In genomic region chr6:108512097-108512496, GRCm38 (mm10) we compare ENCODE assay signal across 28 mouse cellular contexts.
DNase-seq lines count a peak whose midpoint lies in the region; ATAC-seq and TF ChIP-seq lines count a peak whose summit lies in the region.
"Had no signal": no experiment of that assay in that cellular context is flagged by ENCODE, and none has a peak within 500 bp of the region (broad histone marks: within the 10 kb centered on the region; RNA-seq: fewer than 3 reads in every experiment).

No protein-coding gene starts in this region.

- no peak overlapping the region for H3K4me3 ChIP-seq in kidney, embryonic 15.5 days (replicated peaks)
- no peak overlapping the region for H3K4me3 ChIP-seq in midbrain, embryonic 11.5 days (ENCODE audit: low read depth, low read length)
- H3K4me3 ChIP-seq in midbrain, embryonic 15.5 days, result no peak overlapping the region
- no peak overlapping the region for H3K4me3 ChIP-seq in thymus, adult 2 months (ENCODE audit: control insufficient read depth, insufficient read depth, low read length)
- H3K4me3 ChIP-seq: embryonic facial prominence, embryonic 10.5 days; embryonic facial prominence, embryonic 13.5 days; erythroblast, embryonic 14.5 days; forebrain, embryonic 12.5 days; forebrain, embryonic 15.5 days; hindbrain, embryonic 12.5 days; hindbrain, embryonic 15.5 days had no signal

- H3K27me3 ChIP-seq in kidney, embryonic 15.5 days, result no peaks in the 10 kb centered on the region
- H3K27me3 ChIP-seq in midbrain, embryonic 11.5 days (ENCODE audit: control insufficient read depth, insufficient read depth, low read length), result no peaks in the 10 kb centered on the region
- no peaks in the 10 kb centered on the region for H3K27me3 ChIP-seq in midbrain, embryonic 15.5 days (replicated peaks)
- no peaks in the 10 kb centered on the region for H3K27me3 ChIP-seq in thymus, adult 2 months (ENCODE audit: control insufficient read depth, insufficient read depth, low read length)
- H3K27me3 ChIP-seq: CH12.LX; embryonic facial prominence, embryonic 13.5 days; forebrain, embryonic 12.5 days; forebrain, embryonic 15.5 days; hindbrain, embryonic 12.5 days; hindbrain, embryonic 15.5 days; Patski had no signal

- H3K9me3 ChIP-seq in kidney, embryonic 15.5 days (replicated peaks), result no peaks in the 10 kb centered on the region
- no peaks in the 10 kb centered on the region for H3K9me3 ChIP-seq in midbrain, embryonic 11.5 days (ENCODE audit: control insufficient read depth, low read length)
- H3K9me3 ChIP-seq in midbrain, embryonic 15.5 days, result no peaks in the 10 kb centered on the region
- H3K9me3 ChIP-seq: embryonic facial prominence, embryonic 10.5 days; embryonic facial prominence, embryonic 13.5 days; forebrain, embryonic 12.5 days; forebrain, embryonic 15.5 days; G1E; hindbrain, embryonic 12.5 days; hindbrain, embryonic 15.5 days had no signal

- H3K4me1 ChIP-seq in kidney, embryonic 15.5 days, result peaks cover 16% of the 10 kb centered on the region
- H3K4me1 ChIP-seq in midbrain, embryonic 11.5 days (ENCODE audit: control insufficient read depth, insufficient read depth, low read length), result no peaks in the 10 kb centered on the region
- no peaks in the 10 kb centered on the region for H3K4me1 ChIP-seq in midbrain, embryonic 15.5 days
- no peaks in the 10 kb centered on the region; the same call in 1 of the 2 replicates for H3K4me1 ChIP-seq in thymus, adult 2 months (replicated peaks; ENCODE audit: control insufficient read depth, insufficient read depth, low read length)
- H3K4me1 ChIP-seq: embryonic facial prominence, embryonic 13.5 days; forebrain, embryonic 12.5 days; hindbrain, embryonic 12.5 days; hindbrain, embryonic 15.5 days had no signal

- H3K4me2 ChIP-seq in kidney, embryonic 15.5 days, result no peak overlapping the region
- no peak overlapping the region for H3K4me2 ChIP-seq in midbrain, embryonic 11.5 days
- no peak overlapping the region for H3K4me2 ChIP-seq in midbrain, embryonic 15.5 days
- H3K4me2 ChIP-seq: embryonic facial prominence, embryonic 13.5 days; forebrain, embryonic 12.5 days; forebrain, embryonic 15.5 days; heart, embryonic 11.5 days; hindbrain, embryonic 12.5 days; hindbrain, embryonic 15.5 days had no signal

- 53% methylated on average over 3 of the region's 3 CpGs for WGBS in kidney, embryonic 15.5 days
- WGBS in midbrain, embryonic 11.5 days, result 54% methylated on average over 3 of the region's 3 CpGs
- WGBS in midbrain, embryonic 15.5 days, result 61% methylated on average over 3 of the region's 3 CpGs
- 83% methylated on average over 3 of the region's 3 CpGs for WGBS in thymus, adult 2 months

- no peak for TF ChIP-seq POLR2A in thymus, adult 2 months (IDR thresholded peaks at IDR 0.05; ENCODE audit: control insufficient read depth, extremely low read depth, insufficient read depth, low read length, poor library complexity)

- DNase-seq in kidney, postnatal 10 days, result no peak
- peak; percentile 37 for DNase-seq in midbrain, embryonic 11.5 days (ENCODE audit: low spot score, missing footprints)
- DNase-seq in R1 (ENCODE audit: low read depth, low spot score), result peak; percentile 22
- DNase-seq in T-cell, adult 2 months (ENCODE audit: low spot score), result no peak
- DNase-seq in thymus, adult 2 months, result no peak
- DNase-seq: adrenal gland, adult 2 months; adrenal gland, postnatal 14 days; cerebellum, adult 11 months; cerebellum, adult 2 months; cerebellum, postnatal 10 days; cerebellum, postnatal 36 days; embryo, embryonic 11 days; gastrocnemius, postnatal 14 days; heart, adult 11 months had no signal

- H3K9ac ChIP-seq in kidney, embryonic 15.5 days, result no peak overlapping the region
- no peak overlapping the region for H3K9ac ChIP-seq in midbrain, embryonic 11.5 days (ENCODE audit: low read length)
- H3K9ac ChIP-seq in midbrain, embryonic 15.5 days, result no peak overlapping the region
- H3K9ac ChIP-seq: embryonic facial prominence, embryonic 13.5 days; forebrain, embryonic 12.5 days; forebrain, embryonic 15.5 days; hindbrain, embryonic 12.5 days; hindbrain, embryonic 15.5 days had no signal

- H3K36me3 ChIP-seq in kidney, embryonic 15.5 days, result peaks cover 21% of the 10 kb centered on the region; the same call in 1 of the 2 replicates
- no peaks in the 10 kb centered on the region for H3K36me3 ChIP-seq in midbrain, embryonic 11.5 days (ENCODE audit: control insufficient read depth, insufficient read depth, low read length)
- no peaks in the 10 kb centered on the region for H3K36me3 ChIP-seq in midbrain, embryonic 15.5 days (replicated peaks)
- H3K36me3 ChIP-seq in thymus, adult 2 months (ENCODE audit: control insufficient read depth, insufficient read depth, low read length), result peaks cover 18% of the 10 kb centered on the region
- H3K36me3 ChIP-seq: forebrain, embryonic 12.5 days; forebrain, embryonic 15.5 days; hindbrain, embryonic 12.5 days; hindbrain, embryonic 15.5 days had no signal

- ATAC-seq in kidney, embryonic 15.5 days (replicated peaks; ENCODE audit: low FRiP score), result no peak
- ATAC-seq in midbrain, embryonic 11.5 days (ENCODE audit: low FRiP score), result no peak
- ATAC-seq in midbrain, embryonic 15.5 days (replicated peaks), result no peak
- ATAC-seq in inflammation-experienced regulatory T-cells, adult 6 months, result peak; percentile 36
- ATAC-seq: forebrain, embryonic 15.5 days; Patski had no signal

- H3K27ac ChIP-seq in kidney, embryonic 15.5 days, result 0 out of 2 replicates have a peak overlapping the region, but pooled peaks have one; percentile 3
- no peak overlapping the region for H3K27ac ChIP-seq in midbrain, embryonic 11.5 days (ENCODE audit: low read depth, low read length)
- no peak overlapping the region for H3K27ac ChIP-seq in midbrain, embryonic 15.5 days
- no peak overlapping the region for H3K27ac ChIP-seq in thymus, adult 2 months (ENCODE audit: control insufficient read depth, insufficient read depth, low read length)
- H3K27ac ChIP-seq: embryonic facial prominence, embryonic 10.5 days; embryonic facial prominence, embryonic 13.5 days; forebrain, embryonic 12.5 days; forebrain, embryonic 15.5 days; hindbrain, embryonic 12.5 days; hindbrain, embryonic 15.5 days had no signal

- no peak for TF ChIP-seq CTCF in thymus, adult 2 months (IDR thresholded peaks at IDR 0.05; ENCODE audit: borderline replicate concordance, control insufficient read depth, extremely low read depth, insufficient read depth, low read length, poor library complexity)

Comparison
In these comparisons a context has a peak if more than half of its experiments do, and no peak if none do; other contexts are left out.
1. DNase-seq: peak in midbrain, embryonic 11.5 days (single experiment) and R1 (single experiment); none in kidney, postnatal 10 days (single experiment), T-cell, adult 2 months (single experiment) and thymus, adult 2 months (single experiment).